8 mouse cellular contexts compared by ENCODE assay signal in the genomic region with DNA sequence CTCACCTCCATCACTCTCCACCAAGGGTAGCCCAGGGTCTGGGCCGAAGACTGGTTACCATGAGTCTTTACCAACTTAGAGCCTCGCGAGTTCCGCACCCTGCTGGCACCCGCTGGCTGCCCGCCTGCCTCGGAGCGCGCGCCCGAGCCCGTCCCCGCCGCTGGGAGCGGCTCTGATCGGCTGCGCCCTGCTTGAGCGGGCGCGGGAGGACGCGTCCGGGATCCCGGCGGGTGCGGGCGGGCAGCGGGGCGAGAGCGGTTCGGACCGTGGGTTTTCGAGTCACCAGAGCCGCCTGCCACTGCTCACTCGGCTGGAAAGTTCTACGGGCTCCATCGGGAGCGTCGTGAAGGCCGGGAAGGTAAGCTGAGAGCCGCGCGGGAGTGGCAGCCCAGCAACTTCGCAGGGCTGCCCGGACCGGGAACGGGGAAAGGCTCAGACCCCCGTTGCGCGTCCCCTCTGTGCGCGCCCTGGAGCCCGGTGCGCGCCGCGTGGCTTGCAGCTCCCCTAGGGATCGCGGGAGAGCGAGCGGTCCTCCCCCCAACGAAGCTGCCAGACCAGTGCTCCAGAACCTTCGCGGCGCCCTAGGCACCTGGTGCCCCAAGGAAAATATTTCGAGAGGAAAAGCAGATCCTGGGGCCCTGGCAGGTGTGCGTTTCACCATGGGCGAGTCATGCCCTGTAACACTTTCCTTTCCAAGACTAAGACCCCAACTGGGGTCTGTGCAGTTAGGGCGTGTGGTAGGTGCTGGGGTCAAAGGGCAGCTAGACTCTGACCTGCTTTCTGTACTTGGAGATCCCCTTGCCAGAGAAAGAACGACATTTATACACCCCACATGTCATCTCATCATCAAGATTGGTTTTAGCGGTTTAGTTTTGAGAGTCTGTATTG. TPM values are rescaled to one million over a fixed set of nuclear protein-coding genes. Genes with fewer than 3 reads are reported as not detected.
A peak's percentile ranks its signal among the peaks of the same experiment; 100 is the strongest.
DNase-seq lines count a peak whose midpoint lies in the region; ATAC-seq lines count a peak whose summit lies in the region.

No protein-coding gene starts in this region.

- peak overlapping the region; percentile 91 for H3K4me2 ChIP-seq in heart, embryonic 12.5 days
- peak overlapping the region; percentile 95 for H3K4me2 ChIP-seq in limb, embryonic 12.5 days

- WGBS in heart, embryonic 12.5 days, result 1% methylated on average over 71 of the region's 71 CpGs
- WGBS in limb, embryonic 12.5 days, result 1% methylated on average over 71 of the region's 71 CpGs

- DNase-seq in cerebellum, postnatal 14 days, result peak; percentile 47 to 58
- no peak for DNase-seq in cerebellum, adult 8-10 months
- DNase-seq in urinary bladder, postnatal 14 days (ENCODE audit: low spot score), result peak; percentile 33
- no peak for DNase-seq in urinary bladder, postnatal 4 days (ENCODE audit: low spot score in 2 of 2)
- DNase-seq in neural tube, embryonic 10.5 days (ENCODE audit: extremely low spot score, low spot score), result peak; percentile 60
- no peak for DNase-seq in spleen, postnatal 36 days (ENCODE audit: low spot score in 2 of 2)

- peak overlapping the region; percentile 83 for H3K9ac ChIP-seq in heart, embryonic 12.5 days
- H3K9ac ChIP-seq in limb, embryonic 12.5 days (replicated peaks), result peak overlapping the region; percentile 76

- peaks cover 22% of the 10 kb centered on the region for H3K4me1 ChIP-seq in heart, embryonic 12.5 days (replicated peaks)
- peaks cover 3% of the 10 kb centered on the region; the same call in 1 of the 2 replicates for H3K4me1 ChIP-seq in limb, embryonic 12.5 days (replicated peaks)

- ATAC-seq in heart, embryonic 12.5 days (ENCODE audit: insufficient number of reproducible peaks, low FRiP score), result peak; percentile 76
- peak; percentile 54 for ATAC-seq in limb, embryonic 12.5 days (ENCODE audit: insufficient number of reproducible peaks, insufficient read depth, low FRiP score, low TSS enrichment, low read depth)

- H3K27ac ChIP-seq in heart, embryonic 12.5 days (ENCODE audit: poor library complexity, severe bottlenecking), result peak overlapping the region; percentile 61
- H3K27ac ChIP-seq in limb, embryonic 12.5 days, result no peak overlapping the region

- peak overlapping the region; percentile 70 for H3K4me3 ChIP-seq in heart, embryonic 12.5 days
- H3K4me3 ChIP-seq in limb, embryonic 12.5 days (replicated peaks), result peak overlapping the region; percentile 61

- H3K27me3 ChIP-seq in heart, embryonic 12.5 days (replicated peaks), result 0 out of 2 replicates have a peak, but pooled peaks cover 3% of the 10 kb centered on the region
- H3K27me3 ChIP-seq in limb, embryonic 12.5 days, result peaks cover 27% of the 10 kb centered on the region

- H3K9me3 ChIP-seq in heart, embryonic 12.5 days (replicated peaks), result no peaks in the 10 kb centered on the region
- no peaks in the 10 kb centered on the region for H3K9me3 ChIP-seq in limb, embryonic 12.5 days

- H3K36me3 ChIP-seq in heart, embryonic 12.5 days, result no peaks in the 10 kb centered on the region
- no peaks in the 10 kb centered on the region for H3K36me3 ChIP-seq in limb, embryonic 12.5 days

RNA-seq across cellular contexts. Expression of gene Bves, which starts 46.1 kb away (rescaled TPM):
- 65.6 and 66.4 TPM in 2 replicates for polyA plus RNA-seq in heart, embryonic 12.5 days (2016; fragmentation: Nextera tagmentation; extraction: Ambion mirVana)
- polyA plus RNA-seq in limb, embryonic 12.5 days (2016; fragmentation: Nextera tagmentation; extraction: Ambion mirVana), result 10.8 and 11.6 TPM in 2 replicates

Comparison
In these comparisons a context has a peak if more than half of its experiments do, and no peak if none do; other contexts are left out.
1. DNase-seq: peak in cerebellum, postnatal 14 days (2 of 2), urinary bladder, postnatal 14 days (single experiment) and neural tube, embryonic 10.5 days (single experiment); none in cerebellum, adult 8-10 months (single experiment), urinary bladder, postnatal 4 days (0 of 2) and spleen, postnatal 36 days (0 of 2).